Mouse (Mus musculus): ENCODE results near the gene Pdcd2l. TPM values are rescaled to one million over a fixed set of nuclear protein-coding genes. Genes with fewer than 3 reads are reported as not detected.

Gene Pdcd2l
- polyA plus RNA-seq, 1 experiment from 2014 or later, result 53.7 TPM

DNA sequence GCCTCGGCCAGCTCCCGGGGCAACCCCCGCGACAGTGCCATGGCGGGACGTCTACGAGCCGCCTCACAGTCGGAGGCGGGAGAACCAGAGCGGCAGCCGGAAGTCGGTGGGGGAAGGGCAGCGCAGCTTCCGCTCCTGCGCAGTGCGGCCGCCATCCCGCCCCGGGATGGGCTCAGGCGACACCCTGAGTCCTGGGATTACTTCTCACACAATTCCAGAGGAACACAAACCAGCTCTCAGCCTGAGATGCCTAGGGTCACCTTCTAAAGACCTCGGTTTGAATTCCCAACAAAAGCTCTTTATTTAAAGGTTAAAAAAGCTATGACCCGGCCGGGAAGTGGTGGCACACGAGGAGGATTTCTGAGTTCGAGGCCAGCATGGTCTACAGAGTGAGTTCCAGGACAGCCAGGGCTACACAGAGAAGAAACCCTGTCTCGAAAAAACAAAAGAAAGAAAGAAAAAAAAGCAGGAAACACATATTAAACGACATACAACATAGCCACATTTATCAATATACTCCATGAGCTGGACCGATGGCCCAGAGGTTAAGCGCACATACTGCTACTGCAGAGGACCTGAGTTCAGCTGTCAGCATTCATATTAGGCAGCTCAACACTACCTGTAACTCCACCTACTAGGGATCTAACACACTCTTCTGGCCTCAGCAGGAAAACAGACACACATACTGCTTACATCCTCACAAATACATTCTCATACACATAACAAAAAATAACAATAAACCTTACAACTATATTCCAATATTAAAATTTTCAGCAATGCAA lies 27.8 kb downstream of the Pdcd2l start:
- H3K9ac ChIP-seq, result peak overlapping the region; percentile 96
- H3K4me2 ChIP-seq, result peak overlapping the region; percentile 71
- H3K9me3 ChIP-seq (ENCODE audit: low read depth, low read length), result no peaks in the 10 kb centered on the region
- TF ChIP-seq CTCF (IDR thresholded peaks at IDR 0.05; ENCODE audit: low read depth), result no peak
- 0 out of 2 replicates have a peak, but pooled peaks cover 3% of the 10 kb centered on the region for H3K4me1 ChIP-seq (ENCODE audit: insufficient read depth)
- peak overlapping the region; percentile 89 for H3K27ac ChIP-seq (ENCODE audit: low read depth)
- peaks cover 17% of the 10 kb centered on the region for H3K36me3 ChIP-seq (ENCODE audit: insufficient read depth)
- ATAC-seq (ENCODE audit: insufficient read depth) (peak; percentile 98), DNase-seq (peak; percentile 96)
- no peaks in the 10 kb centered on the region for H3K27me3 ChIP-seq (ENCODE audit: insufficient read depth, low read length)
- 9% methylated on average over 30 of the region's 30 CpGs for WGBS
- peak overlapping the region; percentile 96 for H3K4me3 ChIP-seq (ENCODE audit: low read depth, low read length)

DNA sequence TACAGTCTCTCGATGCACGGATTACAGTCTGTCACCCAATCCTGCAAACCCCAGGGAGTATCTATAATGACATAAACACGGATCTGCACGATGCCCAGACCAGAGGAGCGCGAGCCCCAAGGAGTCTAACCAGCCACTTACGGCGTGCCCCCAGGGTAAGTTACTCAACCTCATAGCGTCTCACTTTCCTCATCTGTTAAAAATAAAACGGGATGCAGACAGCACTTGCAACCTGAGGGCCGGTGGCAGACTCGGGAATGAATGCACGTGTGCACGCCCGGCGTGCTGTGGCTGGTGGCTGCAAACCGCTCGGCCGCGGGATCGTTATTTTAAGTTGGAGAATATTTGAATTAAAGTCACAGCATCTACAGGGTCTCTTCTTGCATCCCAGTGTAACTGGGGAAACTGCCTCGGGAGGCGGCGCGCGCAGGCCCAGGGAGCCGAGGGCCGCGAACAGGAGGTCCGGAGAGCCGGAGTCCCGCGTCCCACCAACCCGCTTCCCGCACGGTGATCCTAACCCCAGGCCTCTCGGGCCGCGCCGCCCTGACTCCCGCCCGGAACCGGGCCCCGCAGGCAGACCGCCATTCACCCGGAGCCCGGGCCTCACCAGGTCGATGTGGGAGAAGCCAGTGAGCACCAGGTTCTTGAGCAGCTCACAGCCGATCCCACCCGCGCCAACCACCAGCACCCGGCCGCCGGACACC lies 28.5 kb downstream of the Pdcd2l start:
- Histone ChIP-seq H3K4me2 (peak overlapping the region; percentile 71), H3K36me3 (ENCODE audit: insufficient read depth) (peaks cover 24% of the 10 kb centered on the region), H3K27me3 (ENCODE audit: insufficient read depth, low read length) (no peaks in the 10 kb centered on the region), H3K27ac (ENCODE audit: low read depth) (peak overlapping the region; percentile 89), H3K4me1 (ENCODE audit: insufficient read depth) (0 out of 2 replicates have a peak, but pooled peaks cover 3% of the 10 kb centered on the region), H3K4me3 (ENCODE audit: low read depth, low read length) (peak overlapping the region; percentile 96), H3K9ac (peak overlapping the region; percentile 96), H3K9me3 (ENCODE audit: low read depth, low read length) (no peaks in the 10 kb centered on the region)
- peak; percentile 77 for ATAC-seq (ENCODE audit: insufficient read depth)
- peak; percentile 35 for DNase-seq
- WGBS, result 0% methylated on average over 54 of the region's 54 CpGs
- no peak for TF ChIP-seq CTCF (IDR thresholded peaks at IDR 0.05; ENCODE audit: low read depth)

DNA sequence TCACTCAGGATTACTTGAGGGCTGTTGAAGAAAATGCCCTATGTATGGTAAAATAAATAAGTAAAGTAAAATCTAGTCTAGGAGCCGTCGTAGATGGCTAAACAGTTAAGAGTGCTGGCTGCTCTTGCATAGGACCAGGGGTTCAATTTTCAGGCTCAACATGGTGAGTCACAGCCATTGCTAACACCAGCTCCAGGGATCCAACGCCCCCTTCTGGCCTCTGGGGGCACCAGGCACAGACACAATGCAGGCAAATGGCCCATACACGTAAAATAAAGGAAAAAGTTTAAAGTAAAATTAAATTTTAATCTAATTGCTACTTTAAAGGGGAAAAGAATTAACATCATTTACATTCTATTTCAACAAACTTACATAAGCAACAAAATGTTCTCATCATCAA lies 29.6 kb downstream of the Pdcd2l start:
- H3K9ac ChIP-seq, result peak overlapping the region; percentile 36; the same call in 1 of the 2 replicates
- peak overlapping the region; percentile 20; the same call in 1 of the 2 replicates for H3K4me3 ChIP-seq (ENCODE audit: low read depth, low read length)
- ATAC-seq (ENCODE audit: insufficient read depth) (no peak), DNase-seq (peak; percentile 55)
- H3K4me1 ChIP-seq (ENCODE audit: insufficient read depth), result 0 out of 2 replicates have a peak, but pooled peaks cover 3% of the 10 kb centered on the region
- TF ChIP-seq CTCF (IDR thresholded peaks at IDR 0.05; ENCODE audit: low read depth), result peak; percentile 43
- no peak overlapping the region for H3K27ac ChIP-seq (ENCODE audit: low read depth)
- no peaks in the 10 kb centered on the region for H3K27me3 ChIP-seq (ENCODE audit: insufficient read depth, low read length)
- peaks cover 35% of the 10 kb centered on the region for H3K36me3 ChIP-seq (ENCODE audit: insufficient read depth)
- WGBS, result 49% methylated on average over 4 of the region's 4 CpGs
- no peaks in the 10 kb centered on the region for H3K9me3 ChIP-seq (ENCODE audit: low read depth, low read length)
- peak overlapping the region; percentile 52 for H3K4me2 ChIP-seq

DNA sequence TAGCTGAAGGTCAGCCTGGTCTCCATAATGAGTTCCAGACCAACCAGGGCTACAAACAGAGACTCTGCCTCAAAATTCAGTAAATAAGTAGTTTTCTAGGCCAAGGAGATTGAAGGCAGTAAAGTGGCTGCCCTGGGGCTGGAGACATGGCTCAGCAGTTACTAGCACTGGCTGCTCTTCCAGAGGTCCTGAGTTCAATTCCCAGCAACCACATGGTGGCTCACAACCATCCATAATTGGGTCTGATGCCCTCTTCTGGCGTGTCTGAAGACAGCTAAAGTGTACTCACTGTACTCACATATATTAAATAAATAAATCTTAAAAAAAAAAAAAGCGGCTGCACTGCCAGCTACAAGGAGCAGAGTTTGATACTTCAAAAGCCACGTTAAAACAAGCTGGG lies 30.5 kb downstream of the Pdcd2l start:
- H3K4me1 ChIP-seq (ENCODE audit: insufficient read depth), result 0 out of 2 replicates have a peak, but pooled peaks cover 3% of the 10 kb centered on the region
- no peak for TF ChIP-seq CTCF (IDR thresholded peaks at IDR 0.05; ENCODE audit: low read depth)
- no peak for DNase-seq
- H3K4me3 ChIP-seq (ENCODE audit: low read depth, low read length), result no peak overlapping the region
- no peak overlapping the region; the same call in 1 of the 2 replicates for H3K4me2 ChIP-seq
- H3K9ac ChIP-seq, result no peak overlapping the region
- H3K36me3 ChIP-seq (ENCODE audit: insufficient read depth), result peaks cover 43% of the 10 kb centered on the region
- no peak overlapping the region for H3K27ac ChIP-seq (ENCODE audit: low read depth)
- WGBS, result 63% methylated on average over 3 of the region's 3 CpGs
- no peaks in the 10 kb centered on the region for H3K9me3 ChIP-seq (ENCODE audit: low read depth, low read length)
- no peak for ATAC-seq (ENCODE audit: insufficient read depth)
- no peaks in the 10 kb centered on the region for H3K27me3 ChIP-seq (ENCODE audit: insufficient read depth, low read length)

DNA sequence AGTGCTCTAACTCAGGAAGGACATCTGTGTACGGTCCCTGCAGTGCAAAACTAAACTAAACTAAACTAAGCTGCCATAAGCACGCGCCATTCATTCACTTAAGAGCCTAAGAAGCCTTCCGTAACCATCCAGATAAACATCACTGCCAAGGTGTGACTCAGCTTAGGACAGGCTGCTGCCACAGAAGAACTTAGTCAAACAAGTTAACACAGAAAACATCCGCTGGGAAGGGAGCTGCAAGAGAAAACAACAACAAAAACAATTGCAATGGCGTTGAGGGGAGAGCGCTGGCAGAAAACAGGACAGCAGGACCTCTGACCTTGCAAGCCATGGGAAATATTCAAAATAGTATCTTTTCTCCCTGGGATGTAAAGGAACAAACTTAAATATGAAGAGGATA lies 31.8 kb downstream of the Pdcd2l start:
- no peak overlapping the region for H3K4me3 ChIP-seq (ENCODE audit: low read depth, low read length)
- no peaks in the 10 kb centered on the region for H3K27me3 ChIP-seq (ENCODE audit: insufficient read depth, low read length)
- TF ChIP-seq CTCF (IDR thresholded peaks at IDR 0.05; ENCODE audit: low read depth), result no peak
- no peak for DNase-seq
- H3K4me1 ChIP-seq (ENCODE audit: insufficient read depth), result 0 out of 2 replicates have a peak, but pooled peaks cover 3% of the 10 kb centered on the region
- peaks cover 56% of the 10 kb centered on the region for H3K36me3 ChIP-seq (ENCODE audit: insufficient read depth)
- no peak overlapping the region for H3K27ac ChIP-seq (ENCODE audit: low read depth)
- no peak overlapping the region for H3K4me2 ChIP-seq
- H3K9me3 ChIP-seq (ENCODE audit: low read depth, low read length), result no peaks in the 10 kb centered on the region
- H3K9ac ChIP-seq, result no peak overlapping the region
- ATAC-seq (ENCODE audit: insufficient read depth), result no peak
- 87% methylated on average over 7 of the region's 7 CpGs for WGBS

DNA sequence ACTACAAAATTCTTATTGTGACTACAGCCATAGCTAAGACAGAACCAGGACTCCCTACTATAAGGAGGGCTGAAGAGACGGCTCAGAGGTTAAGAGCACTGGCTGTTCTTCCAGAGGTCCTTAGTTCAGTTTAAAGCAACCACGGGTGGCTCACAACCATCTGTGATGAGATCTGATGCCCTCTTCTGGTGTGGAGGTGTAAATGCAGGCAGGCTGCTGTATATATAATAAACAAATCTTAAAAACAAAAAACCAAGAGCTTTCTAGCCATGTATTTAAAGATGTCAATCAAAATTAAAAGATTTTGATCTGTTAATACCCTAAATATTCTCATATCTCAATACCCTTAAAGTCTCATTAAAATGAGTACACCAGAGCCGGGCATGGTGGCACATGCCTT lies 37.3 kb downstream of the Pdcd2l start:
- H3K27me3 ChIP-seq (ENCODE audit: insufficient read depth, low read length), result no peaks in the 10 kb centered on the region
- H3K36me3 ChIP-seq (ENCODE audit: insufficient read depth), result peaks cover 95% of the 10 kb centered on the region
- no peak overlapping the region for H3K27ac ChIP-seq (ENCODE audit: low read depth)
- no peak for ATAC-seq (ENCODE audit: insufficient read depth)
- WGBS, result 90% methylated on average over 3 of the region's 3 CpGs
- H3K9ac ChIP-seq, result no peak overlapping the region
- peak; percentile 19; the same call in 1 of the 2 replicates for TF ChIP-seq CTCF (IDR thresholded peaks at IDR 0.05; ENCODE audit: low read depth)
- H3K9me3 ChIP-seq (ENCODE audit: low read depth, low read length), result no peaks in the 10 kb centered on the region
- no peaks in the 10 kb centered on the region for H3K4me1 ChIP-seq (ENCODE audit: insufficient read depth)
- H3K4me2 ChIP-seq, result no peak overlapping the region
- no peak for DNase-seq
- no peak overlapping the region for H3K4me3 ChIP-seq (ENCODE audit: low read depth, low read length)

DNA sequence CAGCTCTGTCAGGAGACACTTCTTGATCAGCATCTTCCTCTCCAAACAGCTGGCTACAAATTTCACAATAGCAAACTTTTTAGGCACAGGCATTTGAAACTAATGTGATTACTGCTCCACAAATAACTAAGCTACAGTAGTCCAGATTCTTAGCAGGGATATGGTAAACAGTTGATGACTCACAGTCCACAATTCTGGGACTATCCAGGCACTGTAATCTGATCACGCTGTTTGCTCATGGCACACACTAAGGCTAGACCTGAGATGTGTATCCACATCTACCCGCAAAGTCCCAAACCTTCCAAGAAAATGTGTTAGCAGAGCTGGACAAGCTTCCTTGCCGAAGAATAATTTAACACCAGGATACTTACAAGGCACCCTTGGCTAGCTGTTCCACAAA lies 38.5 kb downstream of the Pdcd2l start:
- H3K27me3 ChIP-seq (ENCODE audit: insufficient read depth, low read length), result no peaks in the 10 kb centered on the region
- ATAC-seq (ENCODE audit: insufficient read depth), result no peak

More for the DNA sequence above, 38.5 kb downstream of the Pdcd2l start:
- no peak for TF ChIP-seq CTCF (IDR thresholded peaks at IDR 0.05; ENCODE audit: low read depth)
- Histone ChIP-seq H3K9me3 (ENCODE audit: low read depth, low read length) (no peaks in the 10 kb centered on the region), H3K4me2 (no peak overlapping the region), H3K36me3 (ENCODE audit: insufficient read depth) (peaks cover 96% of the 10 kb centered on the region), H3K9ac (no peak overlapping the region), H3K27ac (ENCODE audit: low read depth) (no peak overlapping the region), H3K4me1 (ENCODE audit: insufficient read depth) (no peaks in the 10 kb centered on the region), H3K4me3 (ENCODE audit: low read depth, low read length) (no peak overlapping the region)
- WGBS, result 93% methylated on average over 3 of the region's 3 CpGs
- DNase-seq, result no peak
